Mouse (Mus musculus): Measurements from ENCODE around the gene Recql5.
A peak's percentile ranks its signal among the peaks of the same experiment; 100 is the strongest.

Recql5 gene

DNA sequence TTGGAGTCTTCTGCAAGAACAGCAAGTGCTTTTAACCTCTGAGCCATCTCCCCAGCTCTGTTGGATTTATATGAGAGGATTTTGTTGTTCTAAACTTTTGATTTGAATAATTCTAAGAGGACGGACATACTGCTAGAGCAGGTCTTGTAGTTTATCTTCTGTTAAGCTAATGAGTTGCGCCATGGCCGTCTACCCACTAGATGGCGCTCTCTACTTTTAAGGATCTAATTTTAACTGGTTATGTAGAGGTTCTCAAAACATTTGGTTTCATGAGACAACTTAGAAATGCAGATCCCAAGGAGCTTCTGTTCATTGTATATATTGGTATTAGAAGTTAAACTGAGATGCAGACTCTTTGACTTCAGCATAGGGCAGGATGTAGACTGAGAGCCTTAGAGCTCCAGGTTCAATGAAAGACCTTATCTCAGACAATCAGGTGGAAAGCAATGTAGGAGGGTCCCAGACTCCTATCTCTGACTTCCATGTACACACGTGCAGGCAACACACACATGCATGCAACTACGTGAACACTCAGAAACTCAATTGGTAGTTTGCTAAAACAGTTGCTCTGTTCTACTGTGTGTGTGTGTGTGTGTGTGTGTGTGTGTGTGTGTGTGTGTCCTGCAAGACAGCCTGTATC lies 6.5 kb upstream of the Recql5 start:
- DNase-seq, result peak; percentile 67 to 81

DNA sequence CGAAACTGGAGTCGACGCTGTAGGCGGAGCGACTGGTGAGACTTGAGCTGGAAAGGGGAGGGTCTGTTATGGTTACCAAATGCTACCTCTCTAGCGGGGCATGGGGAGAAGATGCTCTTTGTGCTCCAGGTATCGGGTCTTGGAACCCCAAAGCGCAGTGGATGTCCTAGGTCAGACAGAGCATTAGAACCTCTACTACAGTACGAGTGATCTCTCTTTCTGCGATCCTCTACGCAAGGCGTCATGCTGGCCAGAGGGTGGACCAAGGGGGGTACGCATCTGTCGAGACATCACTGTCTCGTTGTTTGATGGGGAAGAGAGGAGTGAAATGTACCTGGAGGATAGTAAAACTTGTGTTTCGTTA lies 452 bp upstream of the Recql5 start:
- DNase-seq, result no peak

DNA sequence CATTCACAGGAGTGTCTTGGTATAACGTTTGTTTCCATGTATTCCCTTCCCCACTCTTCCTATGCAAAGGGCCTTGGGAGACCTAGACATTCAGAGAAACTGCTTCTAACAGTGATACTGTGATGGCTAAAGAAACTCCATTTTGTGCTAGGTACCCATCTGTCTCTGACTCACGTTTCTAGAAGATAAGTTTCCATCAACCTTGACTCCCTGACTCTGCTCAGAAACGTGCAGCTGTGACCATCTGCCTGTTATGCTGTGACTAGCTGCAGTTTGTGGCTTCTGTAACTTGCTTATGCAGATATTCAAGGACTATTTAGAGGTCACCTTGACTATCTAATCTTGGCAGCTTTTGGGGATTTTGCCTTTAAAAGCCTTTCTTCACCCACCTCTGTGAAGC lies 2.0 kb downstream of the Recql5 start:
- no peak for DNase-seq

DNA sequence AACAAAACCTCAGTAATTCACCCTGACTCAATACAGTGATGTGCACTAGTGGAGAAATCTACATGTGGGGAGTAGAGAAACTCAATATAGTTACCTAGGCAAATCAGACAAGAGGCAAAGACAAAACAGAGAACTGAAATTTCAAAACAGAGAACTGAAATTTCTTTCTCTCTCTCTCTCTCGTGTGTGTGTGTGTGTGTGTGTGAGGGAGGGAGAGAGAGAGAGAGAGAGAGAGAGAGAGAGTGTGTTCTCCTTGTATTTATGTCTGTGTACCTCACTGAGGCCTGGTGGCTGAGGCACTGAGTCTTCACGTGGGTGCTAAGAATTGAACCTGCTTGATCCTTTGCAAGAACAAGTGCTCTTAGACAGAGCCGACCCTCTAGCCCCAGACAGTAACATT lies 3.5 kb downstream of the Recql5 start:
- DNase-seq, result no peak

DNA sequence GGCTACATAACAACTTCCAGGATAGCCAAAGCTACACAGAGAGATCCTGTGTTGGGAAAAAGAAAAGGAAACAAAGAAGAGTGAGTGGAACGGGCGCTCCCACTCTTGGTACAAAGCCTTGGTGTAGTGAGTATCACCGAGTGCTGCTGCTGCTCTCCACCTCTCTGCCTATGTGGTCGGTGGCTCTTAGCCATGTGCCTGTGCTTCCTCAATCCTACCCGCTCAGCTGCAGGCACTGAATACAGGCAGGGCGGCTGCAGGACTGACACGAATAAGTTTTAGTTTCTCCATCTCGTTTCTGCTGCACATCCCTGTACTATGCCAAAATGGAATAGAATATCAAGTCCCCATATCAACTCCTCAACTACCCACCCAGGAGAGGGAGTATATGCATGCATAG lies 4.2 kb downstream of the Recql5 start:
- no peak for DNase-seq

DNA sequence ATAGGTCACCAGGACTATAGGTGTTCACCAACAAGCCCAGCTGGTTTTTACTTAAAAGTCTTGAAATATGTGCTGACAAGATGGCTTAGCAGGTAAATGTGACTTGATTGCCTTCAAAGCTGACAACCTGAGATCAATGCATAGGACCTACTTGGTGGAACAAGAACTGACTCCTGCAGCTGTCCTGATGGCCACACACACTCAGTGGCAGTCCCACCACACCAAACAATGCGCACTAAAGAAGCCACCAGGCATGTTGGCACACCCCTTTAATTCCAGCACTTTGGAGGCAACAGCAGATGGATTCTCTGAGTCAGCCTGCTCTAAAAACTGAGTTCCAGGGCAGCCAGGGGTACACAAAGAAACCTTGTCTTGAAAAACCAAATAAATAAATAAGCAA lies 11.3 kb downstream of the Recql5 start:
- no peak for DNase-seq

DNA sequence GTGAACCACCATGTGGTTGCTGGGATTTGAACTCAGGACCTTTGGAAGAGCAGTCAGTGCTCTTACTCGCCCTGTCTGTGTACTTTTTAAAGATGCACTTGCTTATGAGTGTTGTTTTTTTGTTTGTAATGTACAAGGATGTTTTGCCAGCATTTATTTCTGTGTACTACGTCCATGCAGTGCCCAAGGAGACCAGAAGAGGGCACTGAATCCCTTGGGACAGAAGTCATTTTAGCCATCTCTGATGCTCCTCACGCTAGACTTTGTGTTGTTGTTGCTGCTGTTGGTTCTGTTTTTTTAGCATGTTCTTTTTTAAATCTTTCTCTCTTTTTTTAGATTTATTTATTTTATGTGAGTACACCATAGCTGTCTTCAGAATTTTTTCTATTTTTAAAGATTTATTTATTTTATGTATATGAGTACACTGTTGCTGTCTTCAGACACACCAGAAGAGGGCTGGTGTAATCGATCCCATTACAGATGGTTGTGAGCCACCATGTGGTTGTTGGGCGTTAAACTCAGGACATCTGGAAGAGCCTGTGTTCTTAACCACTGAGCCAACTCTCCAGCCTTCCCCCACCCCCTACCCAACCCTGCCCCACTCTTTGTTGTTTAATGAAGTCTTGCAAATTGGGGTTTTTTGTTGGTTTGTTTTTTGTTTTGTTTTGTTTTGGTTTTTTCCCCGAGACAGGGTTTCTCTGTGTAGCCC lies 13.0 kb downstream of the Recql5 start:
- peak; percentile 64 to 72 for DNase-seq

DNA sequence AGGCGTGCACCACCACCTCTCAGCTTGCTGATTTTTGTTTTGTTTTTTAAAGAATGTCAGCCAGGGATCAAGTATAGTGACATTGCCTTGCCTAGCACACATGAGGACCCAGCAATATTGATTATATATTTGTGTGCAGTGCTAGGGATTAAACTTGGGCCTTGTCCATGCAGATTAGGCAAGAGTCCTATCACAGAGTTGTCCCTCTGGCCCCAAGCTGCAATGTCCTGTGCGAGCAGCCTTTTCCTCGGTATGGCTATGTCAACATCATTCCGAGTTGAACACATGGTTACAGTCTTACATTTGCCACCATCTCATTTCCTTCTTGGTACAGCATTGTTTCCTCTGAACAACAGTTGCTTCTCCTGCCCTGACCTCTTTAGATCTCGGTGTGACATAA lies 14.2 kb downstream of the Recql5 start:
- DNase-seq, result no peak

DNA sequence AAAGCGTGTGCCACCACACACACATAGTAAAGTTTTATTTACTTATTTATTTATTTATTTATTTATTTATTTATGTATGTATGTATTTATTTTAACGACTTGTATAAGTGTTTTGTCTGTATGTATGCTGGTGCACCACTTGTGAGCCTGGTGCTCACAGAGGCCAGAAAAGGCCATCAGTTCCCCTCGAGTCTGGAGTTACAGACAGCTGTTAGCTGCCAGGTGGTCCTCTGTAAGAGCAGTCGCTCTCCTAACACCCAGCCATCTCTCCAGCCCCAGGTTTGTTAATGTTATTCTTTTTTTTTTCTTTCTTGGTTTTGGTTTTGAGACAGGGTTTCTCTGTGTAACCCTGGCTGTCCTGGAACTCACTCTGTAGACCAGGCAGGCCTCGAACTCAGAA lies 14.6 kb downstream of the Recql5 start:
- no peak for DNase-seq

DNA sequence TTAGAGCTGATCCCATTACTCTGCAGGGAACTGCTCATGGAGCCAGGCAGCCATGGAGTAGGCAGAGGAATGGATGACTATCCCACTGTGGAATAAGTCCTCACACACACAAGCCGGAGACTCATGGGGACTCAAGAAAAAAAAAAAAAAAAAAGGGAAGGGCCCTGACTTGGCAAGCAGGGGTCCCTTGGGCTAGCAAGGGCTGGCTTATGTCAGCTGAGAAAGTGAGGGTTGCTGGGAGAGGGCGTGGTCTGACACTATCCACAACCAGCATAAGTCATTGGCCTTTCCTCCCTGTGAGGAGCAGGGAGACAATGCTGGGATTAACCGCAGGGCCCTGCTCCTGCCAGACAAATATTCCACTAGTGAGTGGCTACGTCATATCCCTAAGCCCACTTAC lies 16.7 kb downstream of the Recql5 start:
- DNase-seq, result no peak

DNA sequence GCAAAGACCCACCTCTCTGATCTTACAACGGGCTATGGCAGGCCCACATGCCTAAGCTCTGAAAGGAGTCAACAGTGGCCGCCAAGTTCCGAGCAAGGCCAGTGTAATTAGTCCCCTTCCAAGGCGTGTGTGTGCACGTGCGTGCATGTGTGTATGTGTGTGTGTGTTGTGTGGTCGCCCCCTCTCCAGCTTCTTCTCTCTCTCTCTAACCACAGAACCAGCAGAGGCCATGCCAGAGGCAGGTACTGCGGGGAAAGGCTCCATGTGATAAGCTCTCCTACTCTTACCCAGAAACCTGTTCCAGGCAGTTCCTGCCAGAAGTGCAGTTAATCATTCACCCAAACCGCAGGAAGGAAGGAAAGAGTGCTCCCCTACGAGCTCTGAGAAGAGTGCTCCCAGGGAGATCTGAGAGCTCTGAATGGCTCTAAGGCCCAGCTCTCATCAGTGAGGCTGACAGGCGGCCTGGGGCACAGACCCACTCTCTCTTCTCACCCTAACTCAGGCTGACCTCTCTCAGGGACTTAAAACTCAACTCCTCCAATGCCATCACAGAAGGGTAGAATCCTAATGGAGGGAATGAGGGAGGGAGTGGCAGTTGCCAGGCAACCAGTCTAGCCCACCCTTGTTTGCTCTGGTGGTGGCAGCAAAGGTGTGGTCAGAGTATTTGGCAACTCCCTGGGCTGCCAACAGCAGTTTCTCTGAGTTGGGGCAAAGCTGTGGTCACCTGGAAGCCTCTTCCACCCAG lies 21.5 kb downstream of the Recql5 start, which contains the start of gene Smim6:
Smim6 (plus strand) TSS at position 386 of the 745 bp plus-strand sequence.
- no peak for DNase-seq

DNA sequence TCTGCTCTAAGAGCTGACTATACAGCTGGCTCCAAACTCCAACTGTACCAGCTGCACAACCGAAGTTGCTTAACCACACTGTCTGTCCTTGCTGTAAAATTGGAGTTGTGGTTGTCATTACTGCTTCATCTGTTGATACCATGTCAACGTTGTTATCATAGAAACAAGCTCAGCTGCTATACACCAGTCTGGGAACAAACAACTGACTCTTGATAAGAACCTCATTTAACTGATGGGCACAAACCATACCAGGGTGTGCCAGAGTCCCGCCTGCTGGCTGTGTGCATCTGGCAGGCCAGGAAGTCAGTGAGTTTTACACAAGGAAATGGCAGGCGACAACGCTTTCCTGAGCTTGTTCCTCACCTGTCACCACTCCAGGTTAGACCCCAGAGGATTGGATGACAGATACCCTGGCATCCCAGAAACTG lies 22.1 kb downstream of the Recql5 start:
- DNase-seq, result no peak

DNA sequence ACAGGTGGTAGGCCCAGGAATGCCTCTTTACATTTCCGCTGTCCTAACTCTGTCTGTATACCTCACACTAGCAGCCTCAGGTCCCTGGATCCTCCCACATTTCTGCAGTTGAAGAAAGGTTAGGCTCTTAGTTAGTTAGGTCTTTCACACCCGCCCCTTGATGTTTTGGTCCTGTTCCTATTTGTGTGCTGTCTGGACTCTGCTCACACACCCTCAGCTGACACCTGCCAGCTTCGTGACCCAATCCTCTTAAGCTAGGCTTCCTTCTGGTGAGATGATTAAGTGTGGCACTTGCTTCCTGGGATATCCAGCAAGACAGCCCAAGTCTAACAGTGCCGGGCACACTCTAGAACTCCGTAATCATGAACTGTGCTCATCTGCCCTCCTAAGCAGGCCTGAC lies 26.8 kb downstream of the Recql5 start:
- DNase-seq, result no peak

DNA sequence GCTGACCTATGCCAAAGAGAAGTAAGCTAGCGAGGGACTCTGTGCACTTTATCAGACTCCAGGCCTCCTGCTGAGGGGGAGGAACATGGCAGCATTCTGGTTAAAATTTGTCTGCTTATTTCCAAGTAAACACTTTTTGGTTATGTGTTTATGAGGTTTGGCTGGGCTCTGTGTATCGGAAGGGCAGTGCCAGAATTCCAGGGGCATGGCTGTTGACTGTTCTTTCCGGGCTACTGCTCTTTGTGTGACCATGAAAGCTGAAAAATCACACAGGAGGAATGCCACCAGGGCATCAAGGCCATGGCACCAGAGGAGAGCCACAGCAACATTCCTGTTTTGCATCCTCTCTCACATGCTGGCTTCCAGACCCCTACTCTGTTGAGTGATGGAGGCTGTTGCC lies 27.2 kb downstream of the Recql5 start:
- DNase-seq, result no peak

DNA sequence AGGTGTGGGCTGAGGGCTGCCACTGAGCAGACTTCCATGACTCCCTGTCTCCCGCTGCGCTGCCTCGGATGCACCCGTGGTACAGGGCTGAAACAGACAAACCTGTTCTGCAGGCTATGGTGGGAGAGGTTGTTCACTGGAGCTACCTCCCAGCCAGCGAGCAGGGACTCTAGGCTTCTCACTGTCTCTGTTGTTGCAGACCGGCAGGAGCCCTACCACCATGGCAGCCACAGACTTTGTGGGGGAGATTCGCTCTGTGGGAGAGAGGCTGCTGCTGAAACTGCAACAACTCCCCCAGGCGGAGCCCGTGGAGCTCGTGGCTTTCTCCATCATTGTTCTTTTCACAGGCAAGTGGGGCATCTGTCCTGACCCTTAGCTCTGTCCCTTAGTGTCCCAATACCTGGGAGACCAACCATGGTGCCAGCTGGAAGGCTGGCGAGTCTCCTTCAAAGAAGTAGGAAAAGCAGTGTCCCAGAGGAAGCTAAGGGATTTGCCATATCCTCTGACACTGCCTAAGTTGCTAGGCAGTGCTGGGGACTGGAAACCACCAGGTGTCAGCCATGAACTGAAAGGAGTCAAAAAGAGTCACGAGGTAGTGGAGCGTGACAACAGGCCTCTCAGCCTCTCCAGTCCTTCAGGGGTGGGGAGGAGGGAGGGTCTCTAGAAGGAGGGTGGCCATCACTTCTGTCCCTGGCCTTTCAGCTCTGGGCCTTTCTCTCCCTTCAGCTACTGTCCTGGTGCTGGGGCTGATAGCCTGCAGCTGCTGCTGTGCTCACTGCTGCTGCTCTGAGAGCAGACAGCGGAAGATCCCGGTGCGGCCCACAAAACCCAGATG lies 28.1 kb downstream of the Recql5 start:
- DNase-seq, result no peak

DNA sequence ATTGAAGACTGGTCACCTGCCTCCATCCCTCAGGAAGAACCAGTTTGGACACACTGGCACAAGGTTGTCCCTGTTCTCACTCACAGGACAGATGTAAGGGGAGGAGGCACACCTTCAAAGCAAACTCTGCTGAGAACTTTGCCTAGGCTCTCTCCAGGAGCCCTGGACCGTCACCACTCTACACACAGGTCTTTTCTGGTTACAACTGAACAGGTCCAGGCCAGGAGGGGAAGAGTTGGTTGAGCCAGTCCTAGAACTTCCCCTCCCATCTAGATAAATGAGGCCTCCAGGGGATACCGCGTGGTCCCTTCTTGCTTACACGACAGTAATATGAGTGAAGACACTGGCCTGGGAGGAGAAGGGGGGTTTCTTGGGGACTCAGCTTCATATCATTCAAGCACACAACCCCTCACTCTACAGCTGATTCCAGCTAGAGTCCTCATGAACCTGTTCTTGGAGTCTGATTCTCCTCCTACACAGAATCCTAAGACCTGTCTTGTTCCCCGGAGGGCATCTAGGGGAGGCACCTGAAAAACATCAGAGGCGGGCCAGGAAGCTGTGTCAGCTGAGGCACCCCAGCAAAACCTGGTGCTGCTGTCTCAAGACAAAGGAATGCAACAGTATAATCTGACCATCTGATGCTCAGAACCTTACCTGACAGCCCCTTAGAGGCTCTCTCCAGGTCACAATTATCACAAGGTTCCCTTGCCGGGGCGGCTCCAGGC lies 28.9 kb downstream of the Recql5 start:
- no peak for DNase-seq

DNA sequence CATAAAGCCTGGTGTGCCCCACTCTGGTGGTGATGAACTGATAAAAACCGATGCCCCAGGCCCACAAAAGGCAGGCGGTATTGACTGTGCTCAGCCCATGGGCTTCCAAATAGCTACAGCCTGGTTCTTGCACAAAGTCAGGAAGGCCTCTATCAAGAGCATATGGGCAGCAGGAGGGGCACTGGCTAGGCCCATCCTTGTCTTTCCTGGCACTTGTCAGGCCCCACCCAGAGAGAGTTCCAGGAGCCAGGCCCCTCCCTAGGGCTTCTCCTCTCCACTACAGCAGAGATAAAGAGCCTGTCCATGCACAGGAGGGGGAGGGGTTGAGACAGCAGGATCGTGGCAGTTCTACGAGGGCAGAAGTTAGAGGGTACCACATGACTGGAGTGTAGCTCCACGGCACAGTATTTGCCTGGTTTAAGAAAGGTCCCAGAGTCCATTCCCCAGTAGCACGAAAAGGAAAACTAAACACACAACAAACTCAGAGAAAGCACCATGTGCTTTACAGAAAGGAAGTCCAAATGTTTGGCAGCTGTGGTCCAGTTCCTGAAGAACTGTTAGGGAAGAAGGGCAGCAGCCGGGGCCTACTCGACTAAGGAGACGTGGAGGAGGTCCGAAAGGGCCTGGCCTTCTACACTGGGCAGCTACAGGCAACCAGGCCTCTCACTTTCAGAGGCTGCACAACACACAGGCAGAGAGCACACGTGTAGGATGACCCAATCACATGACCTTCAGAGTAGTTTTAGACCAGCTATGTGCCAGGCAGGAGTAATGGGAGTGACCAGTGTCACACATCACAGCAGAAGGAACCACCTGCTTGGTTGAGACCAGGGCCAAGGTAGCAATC lies 29.7 kb downstream of the Recql5 start:
- no peak for DNase-seq

DNA sequence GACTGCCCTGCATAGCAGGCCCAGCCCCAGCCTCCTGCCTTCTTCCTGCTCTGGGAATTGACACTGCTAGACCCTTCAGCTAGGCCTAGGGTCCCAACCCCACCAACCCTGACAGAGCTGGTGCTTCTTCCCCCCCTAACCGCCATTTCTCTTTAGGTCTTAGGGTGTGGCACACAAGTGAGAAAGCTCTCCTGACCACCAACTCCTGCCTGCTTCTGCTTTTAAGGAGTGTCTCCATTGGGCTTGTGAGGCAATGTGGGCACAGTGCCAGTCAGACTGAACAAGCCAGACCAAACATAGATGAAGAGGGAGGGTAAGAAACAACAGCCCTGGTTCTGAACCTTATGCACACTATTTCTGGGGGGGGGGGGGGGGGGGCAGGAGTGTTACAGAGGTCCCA lies 30.4 kb downstream of the Recql5 start:
- DNase-seq, result no peak

DNA sequence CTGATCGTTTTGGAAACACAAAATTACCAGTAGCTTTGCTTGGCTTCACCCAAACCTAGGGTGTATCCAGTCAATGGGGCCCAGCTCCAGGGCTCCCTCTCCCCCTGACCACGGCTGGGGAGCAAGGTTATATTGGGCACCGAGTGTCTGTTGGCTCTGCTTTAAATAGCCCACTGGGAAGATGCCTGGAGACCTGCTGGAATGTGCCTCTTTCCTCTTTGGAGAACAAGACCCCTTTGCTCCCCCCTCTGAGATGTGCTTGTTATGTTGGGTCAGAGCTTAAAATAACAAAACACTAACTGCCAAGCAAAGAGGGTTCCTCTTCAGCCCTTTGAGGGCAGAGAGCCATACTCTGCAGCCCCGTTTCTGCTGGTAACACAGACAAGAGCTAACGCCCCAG lies 31.1 kb downstream of the Recql5 start:
- no peak for DNase-seq

DNA sequence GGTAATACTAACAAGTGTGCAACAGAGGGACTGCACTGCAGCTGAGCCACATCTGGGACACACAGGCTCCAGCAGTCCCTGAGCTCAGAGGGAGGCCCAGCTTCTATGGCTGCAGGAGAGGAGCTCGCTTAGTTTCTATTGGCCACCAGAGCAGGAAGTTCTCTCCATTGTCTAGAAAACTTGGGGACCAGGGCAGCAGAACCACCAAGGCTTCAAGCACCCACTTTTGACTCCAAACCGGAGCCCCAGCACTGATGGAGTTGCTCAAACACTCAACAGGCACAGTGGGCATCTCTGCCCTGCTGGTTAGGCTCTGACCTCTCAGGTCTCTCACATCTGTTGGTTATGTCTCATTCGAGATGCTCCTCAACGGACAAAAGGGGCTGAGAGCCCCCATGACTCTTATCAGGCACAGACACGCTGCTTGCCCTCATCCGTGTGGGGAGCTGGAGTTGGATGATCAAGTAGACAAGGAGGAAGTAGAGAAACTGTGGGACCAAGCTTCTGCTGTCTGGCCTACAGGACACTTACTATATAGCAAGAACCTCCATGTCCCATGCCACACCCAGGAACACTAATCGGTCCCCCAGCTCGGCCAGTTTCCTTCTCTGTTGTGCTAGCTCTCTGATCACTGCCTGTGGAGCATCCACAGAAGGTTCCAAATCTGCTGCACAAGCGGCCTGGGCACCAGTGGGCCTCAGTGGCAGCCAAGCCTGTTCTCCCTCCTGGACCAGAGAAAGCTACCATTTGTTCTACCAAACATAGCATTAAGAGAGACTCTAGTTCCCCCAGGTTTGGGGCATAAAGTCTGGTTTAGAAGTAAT lies 31.7 kb downstream of the Recql5 start:
- DNase-seq, result no peak

Measured in cerebellum, postnatal 36 days (tissue).